Mouse (Mus musculus) granulocyte monocyte progenitor cell, adult 5-6 weeks (primary cell): ENCODE results near the gene Rbm14. TPM values are rescaled to one million over a fixed set of nuclear protein-coding genes. Genes with fewer than 3 reads are reported as not detected.
A peak's percentile ranks its signal among the peaks of the same experiment; 100 is the strongest.

ENCODE experiments used
- ATAC-seq: replicated peaks from 2 replicates; pipeline ENCODE4 v1.8.0; 2016; ENCODE audit warnings: mild to moderate bottlenecking, moderate TSS enrichment, inconsistent platforms; ENCODE audit not compliant: poor library complexity, severe bottlenecking
- total RNA-seq, 2 experiments: library from RNA; stranded (forward) in 1 of 2; stranded (reverse) in 1 of 2; fragments of 200-712, 200-1000 nt in 1 of 2; fragments of >200 nt in 1 of 2; fragmentation: Nextera tagmentation in 1 of 2; gene quantifications; 2 replicates each; pipeline ENCODE4 v1.2.3; 2014 to 2017

Rbm14 gene
- total RNA-seq (2014; fragmentation: Nextera tagmentation) (51.0 and 59.2 TPM in 2 replicates), total RNA-seq (2017) (23.3 and 27.2 TPM in 2 replicates)

GRCm38 (mm10) chr19:4811063-4811908 lies at the start of gene Rbm14, which contains the start of gene Gm21992:
TSS of gene Rbm14 (minus strand) at chr19:4811634.
TSS of gene Gm21992 (minus strand) at chr19:4811612.
- peak; percentile 88 for ATAC-seq

- ATAC-seq, result no peak
Observed at GRCm38 (mm10) chr19:4859081-4859480, 47.6 kb upstream of the Rbm14 start.

GRCm38 (mm10) chr19:4855951-4856350 lies 44.5 kb upstream of the Rbm14 start:
- no peak for ATAC-seq

- no peak for ATAC-seq
Observed at GRCm38 (mm10) chr19:4855470-4855820, 44.0 kb upstream of the Rbm14 start.

- ATAC-seq, result peak; percentile 88
Observed at GRCm38 (mm10) chr19:4854552-4855469, 43.4 kb upstream of the Rbm14 start, which contains the start of gene Ctsf. TSS of gene Ctsf (plus strand) at chr19:4855130.

- no peak for ATAC-seq
Observed at GRCm38 (mm10) chr19:4850281-4850680, 38.8 kb upstream of the Rbm14 start.

GRCm38 (mm10) chr19:4849800-4850199 lies 38.4 kb upstream of the Rbm14 start:
- no peak for ATAC-seq

GRCm38 (mm10) chr19:4847490-4847889 lies 36.1 kb upstream of the Rbm14 start:
- ATAC-seq, result peak; percentile 46; the same call in 1 of the 2 replicates

GRCm38 (mm10) chr19:4845846-4846245 lies 34.4 kb upstream of the Rbm14 start:
- no peak for ATAC-seq

- no peak for ATAC-seq
Observed at GRCm38 (mm10) chr19:4842611-4843010, 31.2 kb upstream of the Rbm14 start.

- ATAC-seq, result no peak
Observed at GRCm38 (mm10) chr19:4840848-4841247, 29.4 kb upstream of the Rbm14 start.

- peak; percentile 96 for ATAC-seq
Observed at GRCm38 (mm10) chr19:4839149-4839548, 27.7 kb upstream of the Rbm14 start, which contains the start of the genes Ccs and Ccdc87. TSS of gene Ccs (minus strand) at chr19:4839332. TSS of gene Ccdc87 (plus strand) at chr19:4839366.

- ATAC-seq, result no peak
Observed at GRCm38 (mm10) chr19:4838526-4839140, 27.2 kb upstream of the Rbm14 start.

- ATAC-seq, result no peak
Observed at GRCm38 (mm10) chr19:4837049-4837448, 25.6 kb upstream of the Rbm14 start.

GRCm38 (mm10) chr19:4836096-4836495 lies 24.7 kb upstream of the Rbm14 start:
- ATAC-seq, result no peak

- ATAC-seq, result no peak
Observed at GRCm38 (mm10) chr19:4833977-4834376, 22.5 kb upstream of the Rbm14 start.

GRCm38 (mm10) chr19:4829156-4829555 lies 17.7 kb upstream of the Rbm14 start:
- ATAC-seq, result no peak

GRCm38 (mm10) chr19:4828444-4829114 lies 17.1 kb upstream of the Rbm14 start:
- ATAC-seq, result no peak

GRCm38 (mm10) chr19:4820678-4821303 lies 9.4 kb upstream of the Rbm14 start:
- no peak for ATAC-seq
